Mouse (Mus musculus) kidney, embryonic 15.5 days (tissue): ENCODE data around the gene Slc2a2. TPM values are rescaled to one million over a fixed set of nuclear protein-coding genes. Genes with fewer than 3 reads are reported as not detected.
"Not testable (repeated sequence)": the region's sequence is repeated elsewhere in the genome, so short reads cannot be mapped to it uniquely, and the experiment has no call there.

Experiments used
- ATAC-seq: fragments of 200-750 bp; cut with Nextera tagmentation; replicated peaks from 2 replicates; pipeline ENCODE4 v1.8.0; 2017; ENCODE audit warnings: moderate TSS enrichment; ENCODE audit not compliant: low FRiP score
- H3K27ac ChIP-seq: fragments of 300-500 bp; sonication (generic); 2 replicates; pipeline ENCODE4 v1.5.1; 2015; ENCODE audit warnings: mild to moderate bottlenecking, inconsistent platforms
- H3K27me3 ChIP-seq: fragments of 300-500 bp; sonication (generic); 2 replicates; pipeline ENCODE4 v1.6.1; 2015; ENCODE audit warnings: inconsistent platforms
- H3K36me3 ChIP-seq: fragments of 300-500 bp; sonication (generic); 2 replicates; pipeline ENCODE4 v1.6.1; 2015; ENCODE audit warnings: inconsistent platforms
- H3K4me1 ChIP-seq: fragments of 300-500 bp; sonication (generic); 2 replicates; pipeline ENCODE4 v1.6.1; 2015; ENCODE audit warnings: inconsistent platforms
- H3K4me2 ChIP-seq: fragments of 300-500 bp; sonication (generic); 2 replicates; pipeline ENCODE4 v1.6.1; 2015; ENCODE audit warnings: moderate library complexity, mild to moderate bottlenecking, inconsistent platforms
- H3K4me3 ChIP-seq: fragments of 300-500 bp; sonication (generic); replicated peaks from 2 replicates; pipeline ENCODE4 v1.5.1; 2015; ENCODE audit warnings: mild to moderate bottlenecking, inconsistent platforms
- H3K9ac ChIP-seq: fragments of 300-500 bp; sonication (generic); 2 replicates; pipeline ENCODE4 v1.6.1; 2015; ENCODE audit warnings: mild to moderate bottlenecking, inconsistent platforms
- H3K9me3 ChIP-seq: fragments of 300-500 bp; sonication (generic); replicated peaks from 2 replicates; pipeline ENCODE4 v1.6.1; 2016; ENCODE audit warnings: inconsistent platforms
- WGBS: fragments of 180-500 bp; shearing (Covaris S2); methylation state at CpG from one replicate; pipeline ENCODE4 v1.1.7; 2015; ENCODE audit warnings: mixed read lengths; 5-methylcytosine and 5-hydroxymethylcytosine counted together
- polyA plus RNA-seq: library from polyadenylated mRNA; unstranded; fragments of >200 nt; fragmentation: Nextera tagmentation; extraction: Ambion mirVana; gene quantifications from 2 replicates; pipeline ENCODE4 v1.2.1, GENCODE M21; 2015

Slc2a2 gene
- polyA plus RNA-seq, 1 experiment from 2014 or later = 16.8 TPM

DNA sequence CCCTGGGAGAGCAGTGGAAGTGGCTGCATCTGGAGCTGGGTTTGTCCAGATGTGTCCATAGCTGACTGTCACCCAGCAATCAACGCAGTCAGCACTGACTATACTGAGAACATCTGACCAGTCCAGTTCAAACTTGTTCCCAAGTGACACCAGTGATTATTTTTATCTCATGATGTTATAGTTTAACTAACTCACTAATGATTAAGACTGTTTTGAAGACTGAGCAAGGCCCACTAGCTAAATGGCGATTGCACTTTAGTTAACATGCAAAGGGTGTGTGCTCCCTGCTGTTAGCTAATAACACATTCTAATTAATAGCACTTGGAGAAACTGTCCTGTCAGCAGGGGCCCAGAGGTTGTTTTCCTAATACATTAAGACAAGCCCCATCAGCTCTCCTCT lies 39.3 kb downstream of the Slc2a2 start:
- no peaks in the 10 kb centered on the region for H3K9me3 ChIP-seq
- no peak overlapping the region for H3K9ac ChIP-seq
- WGBS = 51% methylated on average over 2 of the region's 2 CpGs
- peak; percentile 79 for ATAC-seq
- no peaks in the 10 kb centered on the region for H3K36me3 ChIP-seq
- no peak overlapping the region for H3K4me2 ChIP-seq
- H3K4me3 ChIP-seq = no peak overlapping the region
- H3K4me1 ChIP-seq = peaks cover 15% of the 10 kb centered on the region; the same call in 1 of the 2 replicates
- H3K27ac ChIP-seq = peak overlapping the region; percentile 75
- no peaks in the 10 kb centered on the region for H3K27me3 ChIP-seq

DNA sequence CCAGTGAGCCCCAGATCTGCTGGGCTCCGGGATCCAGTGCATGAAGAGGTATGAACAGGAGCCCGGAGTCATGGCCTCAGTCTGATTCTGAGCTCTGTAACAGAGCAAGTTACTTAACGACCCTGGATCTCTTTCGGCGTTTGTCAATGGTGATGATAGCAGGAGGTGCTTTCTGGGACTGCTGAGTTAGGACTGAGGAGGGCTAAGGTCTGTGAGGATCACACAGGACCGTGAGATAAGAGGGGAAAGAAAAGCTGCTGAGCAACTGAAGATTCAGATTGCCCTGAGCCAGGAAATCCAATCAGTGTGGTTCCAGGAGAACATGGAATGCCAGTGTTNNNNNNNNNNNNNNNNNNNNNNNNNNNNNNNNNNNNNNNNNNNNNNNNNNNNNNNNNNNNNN lies 42.6 kb downstream of the Slc2a2 start:
- no peaks in the 10 kb centered on the region for H3K27me3 ChIP-seq
- no peak for ATAC-seq
- H3K4me1 ChIP-seq = peaks cover 15% of the 10 kb centered on the region; the same call in 1 of the 2 replicates
- no peak overlapping the region for H3K4me2 ChIP-seq
- 34% methylated on average over 6 of the region's 6 CpGs for WGBS
- H3K9ac ChIP-seq = no peak overlapping the region
- H3K9me3 ChIP-seq = no peaks in the 10 kb centered on the region
- no peak overlapping the region for H3K27ac ChIP-seq
- no peaks in the 10 kb centered on the region for H3K36me3 ChIP-seq
- H3K4me3 ChIP-seq = no peak overlapping the region

DNA sequence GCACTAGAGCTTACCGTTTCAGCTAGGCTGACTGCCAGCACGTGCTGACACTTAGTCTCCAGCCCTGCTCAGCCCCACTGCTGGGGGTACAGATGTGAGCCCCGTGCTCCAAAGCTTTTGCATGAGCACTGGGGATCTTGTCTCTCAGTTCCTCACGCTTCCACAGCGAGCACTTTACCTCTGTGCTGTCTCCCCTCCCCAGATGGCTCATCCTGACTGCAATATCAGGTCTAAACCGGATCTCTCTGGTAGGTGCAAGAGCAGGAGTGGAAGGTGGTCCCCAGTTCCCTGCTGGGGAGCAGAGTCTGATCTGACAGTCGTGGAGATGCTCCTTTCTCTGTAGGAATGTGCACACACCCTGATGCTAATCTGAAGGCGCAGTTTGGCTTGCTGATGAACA lies 45.5 kb downstream of the Slc2a2 start:
- no peaks in the 10 kb centered on the region for H3K27me3 ChIP-seq
- no peak for ATAC-seq
- no peaks in the 10 kb centered on the region for H3K9me3 ChIP-seq
- H3K36me3 ChIP-seq = no peaks in the 10 kb centered on the region
- H3K4me3 ChIP-seq = no peak overlapping the region
- H3K9ac ChIP-seq = no peak overlapping the region
- WGBS = 43% methylated on average over 8 of the region's 8 CpGs
- peaks cover 8% of the 10 kb centered on the region; the same call in 1 of the 2 replicates for H3K4me1 ChIP-seq
- no peak overlapping the region for H3K27ac ChIP-seq
- no peak overlapping the region for H3K4me2 ChIP-seq

DNA sequence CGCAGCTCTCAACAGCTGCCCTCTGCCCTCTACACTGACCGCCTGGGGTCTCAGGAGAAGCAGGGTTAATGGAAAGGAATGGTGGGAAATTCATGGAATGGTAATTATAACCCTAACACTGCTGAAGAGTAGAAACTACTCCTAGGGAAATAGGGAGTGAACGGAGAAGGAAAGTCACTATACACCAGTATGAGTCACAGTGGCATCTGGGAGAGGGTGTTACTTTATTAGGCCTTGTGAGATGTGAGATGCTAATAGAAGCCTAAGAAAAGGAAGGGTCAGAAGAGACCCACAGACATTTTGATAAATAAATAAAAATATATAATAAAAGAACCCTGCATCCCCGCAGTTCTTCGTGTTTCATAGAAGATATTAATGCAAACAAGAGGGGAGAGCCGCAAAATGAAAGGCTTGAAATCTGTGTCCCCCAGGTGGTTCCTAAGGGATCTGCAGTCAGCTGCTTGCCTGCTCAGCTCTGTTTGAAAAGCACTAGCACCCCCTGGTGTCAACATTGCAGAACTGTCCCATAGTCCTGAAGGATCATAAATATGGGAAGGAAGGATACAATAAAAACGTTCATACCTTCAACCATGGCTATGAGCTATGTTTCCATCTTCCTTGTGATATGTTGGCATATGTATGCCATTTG lies 48.3 kb downstream of the Slc2a2 start:
- Histone ChIP-seq H3K4me1 (no peaks in the 10 kb centered on the region), H3K9me3 (no peaks in the 10 kb centered on the region), H3K27me3 (no peaks in the 10 kb centered on the region), H3K9ac (no peak overlapping the region), H3K4me2 (no peak overlapping the region), H3K36me3 (no peaks in the 10 kb centered on the region), H3K4me3 (no peak overlapping the region), H3K27ac (no peak overlapping the region)
- WGBS = 31% methylated on average over 7 of the region's 7 CpGs
- ATAC-seq = peak; percentile 90

DNA sequence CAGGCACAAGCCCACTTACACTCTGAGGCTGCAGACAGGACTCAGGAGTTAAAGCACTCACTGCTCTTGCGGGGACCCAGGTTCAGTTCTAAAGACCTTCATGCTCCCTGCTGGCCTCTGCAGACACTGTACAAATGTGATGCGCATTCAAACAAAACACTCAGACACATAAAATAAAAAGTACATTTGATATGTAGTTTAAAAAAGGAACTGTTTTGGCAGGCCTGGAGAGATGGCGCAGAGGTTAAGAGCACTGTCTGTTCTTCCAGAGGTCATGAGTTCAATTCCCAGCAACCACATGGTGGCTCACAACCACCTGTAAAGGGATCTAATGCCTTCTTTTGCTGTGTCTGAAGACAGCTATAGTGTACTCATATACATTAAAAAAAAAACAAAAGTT lies 50.4 kb downstream of the Slc2a2 start:
- WGBS = 87% methylated on average over 3 of the region's 3 CpGs
- H3K36me3 ChIP-seq = no peaks in the 10 kb centered on the region

DNA sequence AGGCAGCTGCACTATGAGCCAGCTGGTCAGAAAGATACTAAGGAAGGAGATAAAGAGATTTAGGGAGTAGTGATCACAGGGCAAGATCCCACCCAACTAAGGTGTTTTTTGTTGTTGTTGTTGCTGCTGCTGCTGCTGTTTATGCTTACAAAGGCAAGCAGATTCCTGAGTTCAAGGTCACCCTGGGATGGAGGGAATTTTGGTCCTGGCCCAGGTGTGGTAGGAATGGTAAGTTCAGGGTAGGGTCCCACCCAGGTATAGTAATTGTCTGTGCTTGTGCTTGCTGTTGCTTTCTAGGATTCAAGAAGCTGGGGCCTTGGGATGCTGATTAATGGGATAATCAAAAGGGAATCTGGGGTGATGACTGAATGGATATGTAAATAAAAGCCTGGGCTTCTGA lies 51.3 kb downstream of the Slc2a2 start:
- H3K27me3 ChIP-seq = no peaks in the 10 kb centered on the region
- no peak for ATAC-seq
- H3K9me3 ChIP-seq = no peaks in the 10 kb centered on the region

More for the DNA sequence above, 50.4 kb downstream of the Slc2a2 start:
- Histone ChIP-seq H3K9me3 (no peaks in the 10 kb centered on the region), H3K4me1 (no peaks in the 10 kb centered on the region), H3K4me2 (no peak overlapping the region), H3K27me3 (no peaks in the 10 kb centered on the region), H3K4me3 (no peak overlapping the region), H3K9ac (no peak overlapping the region), H3K27ac (no peak overlapping the region)
- ATAC-seq = no peak

DNA sequence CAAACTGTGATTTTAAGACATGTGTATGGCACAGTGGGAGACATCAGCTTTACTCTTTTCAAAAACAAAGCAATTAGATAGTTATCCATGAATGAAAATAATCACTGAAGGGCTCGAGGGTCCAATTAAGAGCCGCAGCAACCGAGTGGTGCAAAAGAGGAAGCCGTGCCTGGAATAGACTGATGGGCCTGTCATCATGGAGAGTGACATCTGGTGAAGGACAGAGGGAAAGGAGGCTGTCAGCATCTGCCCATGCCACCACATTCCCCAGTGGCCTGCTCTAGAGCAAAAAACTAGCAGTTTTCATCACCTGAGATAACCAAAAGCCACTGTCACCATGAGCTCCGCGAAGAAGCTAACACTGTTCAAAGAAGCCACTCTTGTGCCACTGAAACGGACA lies 57.8 kb downstream of the Slc2a2 start:
- Histone ChIP-seq H3K27ac (no peak overlapping the region), H3K4me2 (no peak overlapping the region), H3K4me1 (no peaks in the 10 kb centered on the region), H3K4me3 (no peak overlapping the region), H3K27me3 (no peaks in the 10 kb centered on the region), H3K36me3 (no peaks in the 10 kb centered on the region), H3K9me3 (no peaks in the 10 kb centered on the region), H3K9ac (no peak overlapping the region)
- WGBS = 80% methylated on average over 7 of the region's 7 CpGs
- ATAC-seq = no peak

More for the DNA sequence above, 51.3 kb downstream of the Slc2a2 start:
- no peaks in the 10 kb centered on the region for H3K36me3 ChIP-seq
- no peak overlapping the region for H3K9ac ChIP-seq
- H3K4me2 ChIP-seq = no peak overlapping the region
- H3K4me1 ChIP-seq = no peaks in the 10 kb centered on the region
- no peak overlapping the region for H3K4me3 ChIP-seq
- no peak overlapping the region for H3K27ac ChIP-seq

DNA sequence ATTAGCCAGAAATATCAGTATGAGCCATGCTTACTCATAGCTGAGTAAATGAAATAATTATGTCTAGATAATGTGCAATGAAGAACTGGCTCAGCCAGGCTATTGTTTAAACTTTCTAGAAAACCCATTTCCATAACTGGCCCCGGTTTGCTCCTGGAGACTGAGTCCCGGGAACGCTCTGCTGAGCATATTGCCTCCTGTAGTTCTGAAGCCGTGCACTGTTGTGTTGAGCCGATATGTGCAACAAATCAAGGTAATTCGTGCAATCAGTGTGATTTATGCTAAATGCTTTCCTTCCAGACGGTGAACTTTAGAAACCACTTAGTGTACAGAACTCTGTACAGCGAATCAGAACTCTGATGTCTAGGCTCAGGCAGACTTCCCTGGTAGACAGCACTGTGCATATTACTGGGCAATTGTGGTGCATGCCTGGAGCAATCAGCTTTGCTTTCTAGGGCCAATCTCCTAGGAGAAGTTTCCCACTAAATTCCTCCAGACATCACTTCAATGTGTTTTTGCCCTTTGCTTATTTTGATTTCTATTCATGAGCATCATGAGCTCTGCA lies 63.6 kb downstream of the Slc2a2 start:
- no peaks in the 10 kb centered on the region for H3K36me3 ChIP-seq
- H3K4me3 ChIP-seq = no peak overlapping the region
- H3K9ac ChIP-seq = no peak overlapping the region
- H3K4me2 ChIP-seq = no peak overlapping the region
- no peak for ATAC-seq
- H3K4me1 ChIP-seq = no peaks in the 10 kb centered on the region
- WGBS = 36% methylated on average over 8 of the region's 8 CpGs
- H3K27ac ChIP-seq = no peak overlapping the region
- H3K9me3 ChIP-seq = no peaks in the 10 kb centered on the region
- no peaks in the 10 kb centered on the region for H3K27me3 ChIP-seq

DNA sequence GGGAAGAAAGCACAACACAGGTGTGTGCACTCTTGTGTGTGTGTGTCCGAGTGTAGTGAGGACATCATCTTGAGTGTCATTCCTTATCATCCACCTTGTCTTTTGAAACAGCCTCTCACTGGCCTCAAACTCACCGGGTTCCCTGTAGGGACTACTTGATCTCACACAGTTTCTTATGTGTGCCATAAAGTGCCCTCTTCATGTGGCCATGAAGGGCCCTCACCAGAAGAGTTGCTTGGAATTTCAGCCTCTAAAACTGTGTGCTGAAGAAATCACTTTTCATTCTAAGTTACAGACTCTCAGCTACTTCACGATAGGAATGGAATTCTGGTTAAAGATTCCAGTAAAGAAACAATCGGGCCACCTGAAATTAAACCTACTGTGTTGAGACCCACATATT lies 69.2 kb downstream of the Slc2a2 start:
- no peaks in the 10 kb centered on the region for H3K4me1 ChIP-seq
- H3K27ac ChIP-seq = no peak overlapping the region
- no peaks in the 10 kb centered on the region for H3K27me3 ChIP-seq
- H3K4me3 ChIP-seq = no peak overlapping the region
- no peak overlapping the region for H3K4me2 ChIP-seq
- no peak for ATAC-seq
- no peaks in the 10 kb centered on the region for H3K36me3 ChIP-seq
- 87% methylated on average over 4 of the region's 4 CpGs for WGBS
- H3K9me3 ChIP-seq = 0 out of 2 replicates have a peak, but pooled peaks cover 5% of the 10 kb centered on the region
- H3K9ac ChIP-seq = no peak overlapping the region

DNA sequence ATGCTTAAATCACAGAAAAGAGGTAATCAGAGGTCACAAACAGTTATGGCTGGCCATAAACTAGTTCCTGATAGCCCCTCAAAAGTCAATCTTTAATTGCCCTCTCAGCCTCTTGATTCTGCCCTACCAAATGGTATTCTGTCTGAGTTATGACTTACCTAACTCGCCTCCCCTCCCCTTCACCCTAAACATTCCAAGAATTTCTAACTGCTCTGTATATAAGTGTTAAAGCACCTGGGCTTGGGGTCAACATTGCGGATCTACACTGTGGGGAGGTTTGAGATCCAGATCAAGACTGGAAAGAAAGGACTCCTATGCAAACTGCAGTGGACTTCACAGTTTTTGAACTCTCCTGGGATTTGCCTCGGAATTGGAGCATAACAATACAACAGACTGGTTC lies 70.5 kb downstream of the Slc2a2 start:
- WGBS = 61% methylated on average over 3 of the region's 3 CpGs
- Histone ChIP-seq H3K4me2 (no peak overlapping the region), H3K27ac (no peak overlapping the region), H3K36me3 (no peaks in the 10 kb centered on the region), H3K9me3 (0 out of 2 replicates have a peak, but pooled peaks cover 5% of the 10 kb centered on the region), H3K9ac (no peak overlapping the region), H3K27me3 (no peaks in the 10 kb centered on the region), H3K4me3 (no peak overlapping the region), H3K4me1 (no peaks in the 10 kb centered on the region)
- no peak for ATAC-seq

DNA sequence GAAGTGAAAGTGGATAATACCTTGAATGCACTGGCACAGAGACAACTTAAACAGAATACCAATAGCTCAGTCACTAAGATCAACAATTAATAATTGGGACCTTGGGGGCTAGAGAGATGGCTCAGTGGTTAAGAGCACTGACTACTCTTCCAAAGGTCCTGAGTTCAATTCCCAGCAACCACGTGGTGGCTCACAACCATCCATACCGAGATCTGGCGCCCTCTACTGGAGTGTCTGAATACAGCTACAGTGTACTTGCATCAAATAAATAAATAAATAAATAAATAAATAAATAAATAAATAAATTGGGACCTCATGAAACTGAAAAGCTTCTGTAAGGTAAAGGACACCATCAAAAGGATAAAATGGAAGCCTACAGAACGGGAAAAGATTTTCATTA lies 75.2 kb downstream of the Slc2a2 start:
- H3K27ac ChIP-seq, H3K27me3 ChIP-seq, H3K36me3 ChIP-seq, H3K9me3 ChIP-seq, H3K4me1 ChIP-seq, H3K4me3 ChIP-seq, H3K9ac ChIP-seq, ATAC-seq, H3K4me2 ChIP-seq: not testable (repeated sequence)
- 75% methylated on average over 4 of the region's 4 CpGs for WGBS

DNA sequence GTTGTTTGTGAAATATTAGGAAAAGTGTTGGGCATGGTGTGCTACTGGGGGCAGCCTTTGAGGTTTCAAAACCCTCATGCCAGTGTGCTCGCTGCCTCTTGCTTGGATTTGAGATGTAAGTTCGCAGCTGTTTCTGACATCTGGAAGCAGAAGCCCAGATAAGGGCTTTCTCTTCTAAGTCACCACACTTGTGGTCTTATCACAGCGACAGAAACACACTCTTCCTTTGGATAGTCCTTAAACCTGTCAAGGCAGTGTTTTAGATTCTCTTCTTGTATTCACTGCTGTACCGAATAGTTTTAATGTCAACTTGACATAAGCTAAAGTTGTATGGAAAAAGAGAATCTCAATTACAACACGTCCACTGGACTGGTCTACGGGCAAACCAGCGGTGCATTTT lies 77.7 kb downstream of the Slc2a2 start:
- Histone ChIP-seq H3K4me3 (no peak overlapping the region), H3K27me3 (no peaks in the 10 kb centered on the region), H3K27ac (no peak overlapping the region), H3K4me2 (no peak overlapping the region), H3K4me1 (no peaks in the 10 kb centered on the region), H3K36me3 (no peaks in the 10 kb centered on the region), H3K9me3 (no peaks in the 10 kb centered on the region), H3K9ac (no peak overlapping the region)
- peak; percentile 75; the same call in 1 of the 2 replicates for ATAC-seq
- WGBS = 89% methylated on average over 7 of the region's 7 CpGs

DNA sequence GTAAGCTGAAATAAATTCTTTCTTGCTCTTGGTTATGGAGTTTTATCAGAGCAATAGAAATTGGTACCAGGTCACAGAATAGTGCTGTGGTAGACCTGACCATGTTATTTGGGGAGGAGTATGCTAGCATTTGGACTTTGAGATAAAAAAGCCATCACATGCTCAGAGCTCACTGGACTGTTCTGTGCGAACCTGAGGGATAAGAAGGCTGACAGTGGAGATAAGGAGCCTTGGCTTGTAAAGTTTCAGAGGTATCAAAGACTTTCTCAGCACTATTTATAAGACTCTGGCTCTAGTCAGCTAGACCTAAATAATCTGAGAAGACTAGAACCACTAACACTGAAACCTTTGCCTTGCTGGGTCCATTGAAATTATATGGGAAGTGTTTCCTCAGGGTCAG lies 78.3 kb downstream of the Slc2a2 start:
- peak; percentile 77 for ATAC-seq
- Histone ChIP-seq H3K27ac (no peak overlapping the region), H3K4me3 (no peak overlapping the region), H3K27me3 (no peaks in the 10 kb centered on the region), H3K4me1 (peaks cover 4% of the 10 kb centered on the region; the same call in 1 of the 2 replicates), H3K9ac (no peak overlapping the region), H3K4me2 (no peak overlapping the region), H3K9me3 (no peaks in the 10 kb centered on the region), H3K36me3 (no peaks in the 10 kb centered on the region)
- whole genome bisulfite sequencing = 80% methylated on average over 1 of the region's 1 CpGs
